Mouse (Mus musculus) gastrocnemius, postnatal 25 days (tissue): ENCODE results near the gene Il1r1. TPM values are rescaled to one million over a fixed set of nuclear protein-coding genes. Genes with fewer than 3 reads are reported as not detected.
"Not testable (repeated sequence)": the region's sequence is repeated elsewhere in the genome, so short reads cannot be mapped to it uniquely, and the experiment has no call there.

Source experiments
- DNase-seq: peaks from one replicate; pipeline ENCODE4 v3.0.0; 2022
- total RNA-seq, 2 experiments: library from RNA; stranded (reverse); gene quantifications; 1 replicate in 1 of 2; 2 replicates in 1 of 2; pipeline ENCODE4 v1.2.3; 2021

Il1r1 gene
- total RNA-seq, 2 experiments from 2014 or later: 1.8 to 2.3 TPM

GRCm38 (mm10) chr1:40271052-40271451 lies 46.2 kb downstream of the Il1r1 start:
- no peak for DNase-seq

- no peak for DNase-seq
These were observed 46.7 kb downstream of the Il1r1 start for GRCm38 (mm10) chr1:40271486-40272055.

- no peak for DNase-seq
These were observed 47.3 kb downstream of the Il1r1 start for GRCm38 (mm10) chr1:40272204-40272603.

- no peak for DNase-seq
These were observed 48.6 kb downstream of the Il1r1 start for GRCm38 (mm10) chr1:40273491-40273890.

- no peak for DNase-seq
These were observed 50.6 kb downstream of the Il1r1 start for GRCm38 (mm10) chr1:40275285-40276013.

- no peak for DNase-seq
These were observed 53.1 kb downstream of the Il1r1 start for GRCm38 (mm10) chr1:40277944-40278343.

- DNase-seq: no peak
These were observed 53.8 kb downstream of the Il1r1 start for GRCm38 (mm10) chr1:40278720-40279119.

- DNase-seq: no peak
These were observed 54.4 kb downstream of the Il1r1 start for GRCm38 (mm10) chr1:40279182-40279743.

- DNase-seq: no peak
These were observed 57.1 kb downstream of the Il1r1 start for GRCm38 (mm10) chr1:40281950-40282349.

- DNase-seq: no peak
These were observed 57.5 kb downstream of the Il1r1 start for GRCm38 (mm10) chr1:40282394-40282793.

GRCm38 (mm10) chr1:40283995-40284394 lies 59.1 kb downstream of the Il1r1 start:
- no peak for DNase-seq

- DNase-seq: no peak
These were observed 65.8 kb downstream of the Il1r1 start for GRCm38 (mm10) chr1:40290489-40291255.

GRCm38 (mm10) chr1:40292231-40292630 lies 67.4 kb downstream of the Il1r1 start:
- no peak for DNase-seq

GRCm38 (mm10) chr1:40293891-40294290 lies 69.0 kb downstream of the Il1r1 start:
- no peak for DNase-seq

- no peak for DNase-seq
These were observed 69.9 kb downstream of the Il1r1 start for GRCm38 (mm10) chr1:40294824-40295223.

GRCm38 (mm10) chr1:40298053-40298452 lies 73.2 kb downstream of the Il1r1 start:
- DNase-seq: no peak

GRCm38 (mm10) chr1:40303179-40303866 lies 78.4 kb downstream of the Il1r1 start:
- DNase-seq: no peak

GRCm38 (mm10) chr1:40304321-40304720 lies 79.4 kb downstream of the Il1r1 start:
- DNase-seq: not testable (repeated sequence)

GRCm38 (mm10) chr1:40306111-40306510 lies 81.2 kb downstream of the Il1r1 start:
- no peak for DNase-seq

- DNase-seq: no peak
These were observed 86.2 kb downstream of the Il1r1 start for GRCm38 (mm10) chr1:40311123-40311522.

- DNase-seq: no peak
These were observed 86.7 kb downstream of the Il1r1 start for GRCm38 (mm10) chr1:40311625-40312024.

- no peak for DNase-seq
These were observed 89.1 kb downstream of the Il1r1 start for GRCm38 (mm10) chr1:40314016-40314415.
